Mouse (Mus musculus): ENCODE data around the gene Trit1.

Trit1 gene

DNA sequence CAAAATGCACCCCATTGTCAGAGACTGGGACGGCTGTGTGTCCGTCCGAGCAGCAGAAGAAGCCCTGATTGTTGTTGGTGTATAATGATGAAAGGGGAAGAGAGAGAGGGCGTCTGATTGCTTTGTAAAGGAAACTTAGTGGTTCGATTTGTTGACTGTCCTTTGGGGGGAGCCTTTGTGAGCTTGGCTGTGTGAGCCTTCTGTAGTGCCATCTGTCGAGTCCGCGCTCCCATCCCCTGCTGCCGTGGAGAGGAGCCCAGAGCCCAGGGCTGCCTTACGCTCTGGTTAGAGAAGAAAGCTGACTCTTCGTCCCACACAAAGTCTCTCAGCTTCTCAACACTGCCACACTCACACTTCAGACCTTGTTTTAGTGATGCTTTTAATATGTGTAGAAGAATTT, 36.8 kb downstream of the Trit1 start:
- DNase-seq = no peak

DNA sequence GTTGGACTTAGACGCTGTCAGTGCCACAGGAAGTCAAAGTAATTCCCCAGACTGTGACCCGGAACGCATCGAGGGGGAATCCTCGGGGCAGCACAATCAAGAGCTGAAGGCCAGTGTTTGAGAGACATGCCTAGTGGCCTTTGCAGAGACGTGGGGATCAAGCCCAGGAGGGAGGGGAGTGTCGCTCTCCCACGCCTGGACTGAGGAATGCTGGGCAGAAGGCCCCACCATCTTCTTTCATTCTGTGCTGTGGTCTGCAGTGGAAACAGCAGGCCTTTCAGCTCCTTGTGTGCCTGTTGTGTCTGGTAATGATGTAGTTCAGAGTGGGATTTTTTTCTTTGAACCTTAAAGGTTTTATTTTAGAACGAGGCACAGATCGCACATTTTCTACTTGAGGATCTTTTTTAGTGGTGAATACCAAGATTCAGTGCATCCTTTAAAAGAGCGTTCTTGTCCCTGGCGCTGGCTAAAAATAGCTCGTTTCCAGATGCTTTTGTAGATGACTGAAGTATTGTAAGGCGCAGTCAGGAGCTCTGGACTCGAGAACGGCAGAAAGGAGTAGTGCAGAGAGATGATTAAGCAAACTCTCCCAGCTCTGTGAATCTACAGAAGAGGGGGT, 37.9 kb downstream of the Trit1 start:
- no peak for DNase-seq

DNA sequence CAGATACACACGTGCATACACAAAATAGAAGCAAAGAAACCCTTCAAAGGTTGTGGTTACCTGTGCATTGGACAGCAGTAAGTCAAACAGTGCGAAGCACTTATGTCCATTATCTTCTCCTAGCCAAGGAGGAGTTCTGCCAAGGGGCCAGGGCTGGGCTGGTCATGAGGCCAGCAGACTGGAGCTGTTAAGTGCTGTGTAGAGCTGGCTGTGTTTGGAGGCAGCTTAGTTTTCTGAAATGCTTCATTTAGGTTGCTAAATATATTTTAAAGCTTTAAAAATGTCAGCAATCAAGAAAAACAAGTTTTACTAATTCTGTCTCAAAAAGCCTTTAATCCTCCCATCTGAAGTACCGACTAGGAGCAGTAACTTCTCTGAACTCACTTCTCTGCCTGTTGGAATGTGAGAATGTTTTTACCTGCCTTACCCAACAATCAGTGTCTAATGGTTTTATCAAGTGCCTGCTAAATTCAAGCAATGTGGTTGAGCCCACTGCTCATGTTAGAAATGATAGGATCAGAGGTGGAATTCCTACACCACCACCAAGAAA, 40.2 kb downstream of the Trit1 start:
- DNase-seq = peak; percentile 29

DNA sequence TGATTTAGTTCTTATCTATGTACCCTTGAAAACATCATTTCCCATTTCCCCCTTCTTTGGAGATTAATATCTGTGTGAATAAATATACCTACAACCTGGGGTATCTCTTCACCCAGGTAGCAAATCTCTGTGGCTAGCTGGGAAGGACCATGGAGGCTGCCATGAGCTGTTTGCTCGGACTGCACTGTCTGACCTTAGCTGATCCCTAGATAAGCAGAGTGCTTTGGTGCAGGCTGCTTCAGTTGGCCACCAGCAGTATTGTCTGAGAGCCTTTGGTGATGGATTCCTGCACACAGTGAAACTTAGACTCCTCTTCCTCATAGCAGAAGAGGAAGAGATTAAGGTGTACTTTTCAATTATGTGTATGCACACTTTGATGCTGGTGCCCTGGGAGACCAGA, 41.6 kb downstream of the Trit1 start:
- DNase-seq = no peak

DNA sequence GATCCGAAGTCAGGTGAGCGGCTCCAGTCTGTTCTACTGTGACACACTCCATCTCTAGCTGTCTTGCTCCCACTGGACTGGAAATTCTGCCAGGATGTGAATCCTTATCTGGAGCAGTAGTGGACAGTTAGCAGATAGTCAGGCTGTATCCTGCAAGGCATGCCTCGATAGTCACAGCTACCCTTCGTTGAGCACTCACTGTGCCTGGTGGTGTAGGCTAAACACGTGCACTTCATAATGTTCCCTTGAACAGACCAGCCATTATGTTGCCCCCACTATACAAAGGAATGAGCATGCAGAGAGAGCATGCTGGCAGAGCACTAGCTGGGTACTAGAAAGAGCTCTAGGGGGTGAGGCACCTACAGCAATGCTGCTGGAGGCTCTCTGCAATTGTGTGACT, 45.3 kb downstream of the Trit1 start:
- DNase-seq = no peak

DNA sequence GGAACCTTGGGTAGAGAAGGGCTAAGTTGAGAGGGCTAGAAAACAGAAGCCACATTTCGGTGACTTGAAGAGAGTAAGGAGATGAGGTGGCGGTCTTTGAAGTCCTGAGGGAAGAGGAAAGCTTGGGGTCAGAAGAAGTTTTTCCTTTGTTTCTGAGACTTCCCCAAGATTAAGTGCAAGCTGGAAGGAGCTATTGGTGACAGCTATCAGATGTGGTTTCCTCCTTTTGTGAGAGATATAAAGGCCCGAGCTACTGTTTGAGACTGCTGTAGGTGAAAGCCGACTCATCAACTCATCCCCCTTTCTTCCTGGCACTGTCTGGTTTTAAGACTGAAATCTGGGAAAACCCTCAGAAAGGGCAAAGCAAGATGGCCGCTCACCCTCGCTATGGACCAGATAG, 52.2 kb downstream of the Trit1 start:
- DNase-seq = no peak

DNA sequence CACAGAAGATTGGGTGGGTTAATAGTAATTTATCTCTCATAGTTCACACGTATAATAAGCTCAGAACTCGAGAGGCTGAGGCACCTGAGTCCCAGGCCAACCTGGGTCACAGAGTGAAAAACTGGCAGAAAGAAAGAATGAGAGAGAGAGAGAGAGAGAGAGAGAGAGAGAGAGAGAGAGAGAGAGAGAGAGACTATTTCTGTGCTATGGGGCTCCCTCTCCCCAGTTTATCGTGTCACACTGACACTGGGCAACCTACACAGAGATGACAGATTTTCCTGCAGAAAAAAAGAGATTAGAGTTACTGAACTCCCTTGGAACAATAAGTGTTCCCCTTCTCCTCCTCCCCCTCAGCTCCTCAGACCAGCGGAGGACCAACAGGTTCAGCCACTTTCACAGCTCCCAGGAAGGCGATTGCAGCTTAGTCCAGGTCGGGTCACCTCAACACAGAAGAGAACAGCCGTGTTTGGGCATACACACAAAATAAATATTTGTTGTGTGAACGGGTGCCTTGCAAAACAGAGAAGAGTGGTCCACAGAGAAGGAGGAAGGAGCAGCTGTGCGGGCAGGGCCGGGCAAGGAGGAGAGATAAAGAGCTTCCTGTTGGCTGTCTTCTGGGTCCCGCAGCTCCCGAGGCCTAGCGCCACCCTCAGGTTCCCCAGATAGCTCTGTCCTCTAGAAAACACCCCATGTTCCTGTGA, 55.0 kb downstream of the Trit1 start:
- peak; percentile 82 for DNase-seq

DNA sequence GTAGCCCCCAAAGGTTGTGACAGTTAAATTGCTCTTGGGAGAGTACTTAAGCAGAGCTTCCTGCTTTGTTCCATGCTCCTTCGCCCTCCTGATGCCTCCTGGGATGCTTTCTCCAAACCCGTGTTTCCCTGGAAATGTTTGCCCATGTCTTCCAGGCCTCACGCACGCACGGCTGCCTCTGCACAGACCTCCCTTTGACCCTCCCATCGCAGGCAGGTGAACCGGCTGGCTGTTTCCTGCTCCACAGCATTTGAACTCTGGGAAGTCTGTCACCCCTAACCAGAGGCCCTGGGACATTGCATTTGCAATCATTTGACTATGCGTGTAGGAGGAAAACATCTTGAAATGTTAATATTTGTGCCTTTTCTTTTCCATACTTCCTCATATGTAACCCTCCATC, 60.5 kb downstream of the Trit1 start:
- DNase-seq = no peak

DNA sequence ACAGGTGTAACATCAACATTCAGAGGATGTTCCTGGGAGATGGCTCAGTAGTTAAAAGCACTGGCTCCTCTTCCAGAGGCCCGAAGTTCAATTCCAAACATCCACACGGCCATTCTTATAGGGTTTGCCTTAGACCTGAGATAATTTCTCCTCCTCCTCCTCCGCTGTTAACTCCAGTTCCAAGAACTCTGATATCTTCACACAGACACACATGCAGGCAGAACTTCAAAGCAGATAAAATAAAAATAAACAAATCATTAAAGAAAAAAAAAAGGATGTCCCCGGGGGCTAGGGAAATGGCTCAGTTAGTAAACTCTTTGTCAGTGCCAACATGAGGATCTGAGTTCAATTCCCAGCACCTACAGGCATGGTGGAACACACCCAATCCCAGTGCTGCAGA, 61.8 kb downstream of the Trit1 start:
- no peak for DNase-seq

DNA sequence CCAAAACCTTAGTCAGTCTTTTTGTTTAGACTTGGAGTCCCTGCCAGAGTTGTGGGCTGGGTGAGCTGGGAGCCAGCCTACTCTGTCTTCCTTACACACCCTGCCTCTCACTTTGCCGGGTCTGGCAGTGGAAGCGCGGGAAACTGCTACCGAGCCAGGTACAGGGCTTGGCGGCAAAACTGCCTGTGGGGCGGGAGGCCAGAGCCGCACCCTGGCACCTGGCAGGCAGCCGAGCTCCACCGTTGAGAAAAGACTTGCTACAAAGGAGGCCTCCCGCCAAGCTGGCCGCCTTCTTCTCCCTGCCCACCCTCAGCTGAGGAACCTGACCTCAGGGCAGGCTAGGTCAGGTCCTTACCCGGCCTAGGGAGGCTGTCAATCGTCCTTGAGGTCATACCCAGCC, 64.4 kb downstream of the Trit1 start:
- peak; percentile 80 for DNase-seq

DNA sequence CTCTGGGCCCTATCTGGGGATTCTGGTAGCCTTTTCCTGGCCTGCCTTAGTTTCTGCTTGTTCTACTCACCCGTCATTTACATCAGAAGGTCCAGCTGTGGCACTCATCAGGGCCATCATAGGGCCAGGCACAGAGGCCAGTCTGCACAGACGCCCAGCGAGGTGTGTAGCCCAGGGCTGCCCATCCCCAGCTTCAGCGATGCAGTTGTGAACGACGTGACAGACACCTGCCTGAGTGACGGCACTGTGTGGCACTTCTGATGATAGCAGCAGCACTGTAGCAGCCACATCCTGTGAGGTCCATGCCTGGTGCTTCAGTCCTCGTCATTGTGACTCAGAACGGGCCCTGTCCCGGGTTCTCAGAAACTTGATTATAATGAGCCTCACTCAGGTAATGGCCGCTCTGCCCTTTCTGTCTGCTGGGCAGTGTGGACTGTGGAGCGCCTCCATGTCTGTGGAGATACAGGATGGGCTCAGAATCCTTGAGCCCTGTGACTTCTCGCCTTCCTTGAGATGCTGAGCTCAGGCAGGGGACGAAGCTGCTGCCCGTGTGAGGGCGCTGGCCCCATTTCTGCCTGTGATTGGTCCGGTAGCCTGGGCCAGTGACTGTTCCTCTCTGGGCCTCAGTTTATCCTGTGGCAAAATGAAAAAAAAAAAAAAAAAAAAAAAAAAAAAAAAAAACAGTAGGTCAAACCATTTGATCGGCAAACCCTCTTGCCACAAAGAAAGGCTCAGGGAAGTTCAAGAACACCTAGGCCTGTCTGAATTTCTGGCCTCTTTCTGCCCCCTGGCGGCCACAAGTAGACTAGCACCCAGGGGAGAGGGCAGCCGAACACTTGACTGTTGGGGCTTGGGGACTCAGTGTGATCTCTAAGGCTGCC, 66.1 kb downstream of the Trit1 start:
- DNase-seq = peak; percentile 64

DNA sequence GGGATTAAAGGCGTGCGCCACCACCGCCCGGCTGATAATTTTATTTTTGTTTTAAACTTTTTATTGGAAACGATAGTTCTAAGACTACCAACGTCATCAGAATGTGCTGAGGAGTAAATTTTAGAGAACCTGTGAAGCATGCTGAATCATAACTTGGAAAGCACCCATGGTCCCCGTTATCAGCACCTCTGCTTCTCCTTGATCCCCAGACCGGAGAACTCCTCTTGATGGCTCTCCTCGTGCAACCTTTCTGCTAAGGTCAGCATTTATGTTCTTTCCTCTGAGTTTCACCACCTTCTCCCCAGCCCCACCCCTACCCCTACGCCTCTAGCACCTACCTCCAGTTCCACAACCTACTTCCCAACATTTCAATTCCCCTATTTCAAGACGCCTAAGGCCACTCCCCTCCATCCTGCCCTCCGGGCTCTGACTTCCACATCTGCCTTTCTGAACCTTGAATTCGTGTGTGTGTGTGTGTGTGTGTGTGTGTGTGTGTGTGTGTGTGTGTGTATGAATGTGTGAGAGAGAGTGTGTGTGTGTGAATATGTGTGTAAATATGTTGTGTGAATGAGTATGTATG, 67.0 kb downstream of the Trit1 start:
- DNase-seq = no peak

DNA sequence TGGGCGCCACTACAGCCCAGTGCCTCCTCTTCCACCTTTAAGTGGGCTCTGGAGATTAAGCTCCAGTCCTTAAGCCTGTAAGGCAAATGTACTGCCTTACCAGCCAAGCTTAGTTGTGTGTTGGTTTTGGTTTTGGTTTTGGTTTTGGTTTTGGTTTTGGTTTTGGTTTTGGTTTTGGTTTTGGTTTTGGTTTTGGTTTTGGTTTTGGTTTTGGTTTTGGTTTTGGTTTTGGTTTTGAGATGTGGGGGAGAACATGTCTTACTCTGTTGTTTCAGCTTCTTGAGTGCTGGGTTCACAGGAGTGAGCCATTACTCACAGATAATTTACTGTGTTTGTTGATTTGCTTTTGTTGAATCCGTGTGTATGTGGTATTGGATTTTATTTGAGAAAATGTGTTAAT, 68.9 kb downstream of the Trit1 start:
- no peak for DNase-seq

DNA sequence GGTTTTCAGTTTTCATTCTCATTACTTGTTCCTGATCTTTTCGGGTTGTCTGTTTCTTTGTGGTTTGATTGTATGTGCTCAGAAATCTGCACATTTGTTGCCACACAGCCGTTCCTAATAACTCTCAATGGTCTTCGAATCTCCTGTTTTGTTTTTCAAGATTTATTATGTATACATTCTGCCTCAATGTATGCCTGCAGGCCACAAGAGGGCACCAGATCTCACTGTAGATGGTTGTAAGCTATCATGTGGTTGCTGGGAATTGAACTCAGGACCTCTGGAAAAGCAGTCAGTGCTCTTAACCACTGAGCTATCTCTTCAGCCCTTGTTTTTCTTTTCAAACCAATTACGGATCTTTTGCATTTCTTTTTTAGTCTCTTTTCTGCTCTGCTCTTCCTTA, 70.0 kb downstream of the Trit1 start:
- DNase-seq = no peak

DNA sequence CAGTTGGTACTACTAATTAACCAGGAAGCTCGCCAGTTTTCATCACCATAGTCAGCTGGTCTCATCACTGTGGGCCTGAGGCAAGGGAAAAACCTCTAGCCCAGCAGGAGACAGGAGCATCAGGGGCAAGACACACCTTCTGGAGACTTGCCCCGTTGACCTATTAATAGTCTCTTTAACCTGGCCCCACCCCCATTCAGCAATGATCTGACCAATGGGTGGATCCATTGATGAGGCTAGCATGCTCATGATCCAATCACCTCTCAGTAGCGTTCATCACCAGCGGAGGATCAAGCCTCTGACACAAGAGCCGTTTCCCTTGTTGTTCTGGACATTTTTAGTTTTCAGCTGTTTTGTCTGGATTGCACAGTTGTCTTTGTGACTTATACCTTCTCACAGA, 76.2 kb downstream of the Trit1 start:
- no peak for DNase-seq

DNA sequence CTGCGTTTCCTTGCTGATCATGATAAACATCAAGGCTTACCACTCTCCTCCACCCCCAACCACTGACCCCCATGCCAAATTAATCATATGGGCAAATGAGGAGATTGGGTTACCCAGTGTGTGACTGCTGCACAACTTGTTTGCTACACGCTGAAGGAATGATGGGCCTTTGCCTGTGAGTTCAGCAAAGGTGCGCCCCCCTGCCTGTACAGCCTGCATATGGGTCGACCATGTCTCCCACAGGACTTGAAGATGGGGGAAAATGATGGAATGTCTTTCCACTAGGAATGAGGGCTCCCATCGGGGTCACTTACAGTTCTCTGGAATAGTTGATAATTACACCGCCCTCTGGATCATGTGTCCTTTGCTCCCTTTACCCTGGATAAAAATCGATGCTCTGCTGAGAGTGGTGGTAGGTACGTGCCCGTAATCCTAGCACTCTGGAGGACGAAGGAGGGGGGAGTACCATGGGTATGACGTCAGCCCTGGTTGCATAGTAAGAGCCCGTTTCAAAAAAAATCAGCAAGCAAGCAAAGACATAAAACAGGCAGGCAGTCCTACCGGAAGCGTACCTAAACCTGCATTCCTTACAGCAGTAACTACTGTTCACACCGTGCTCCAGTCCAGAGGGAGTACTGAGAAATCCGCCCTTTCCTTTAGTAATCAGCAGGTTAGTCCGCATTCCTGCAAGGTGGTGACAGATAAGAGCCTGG, 76.8 kb downstream of the Trit1 start:
- DNase-seq = peak; percentile 26

DNA sequence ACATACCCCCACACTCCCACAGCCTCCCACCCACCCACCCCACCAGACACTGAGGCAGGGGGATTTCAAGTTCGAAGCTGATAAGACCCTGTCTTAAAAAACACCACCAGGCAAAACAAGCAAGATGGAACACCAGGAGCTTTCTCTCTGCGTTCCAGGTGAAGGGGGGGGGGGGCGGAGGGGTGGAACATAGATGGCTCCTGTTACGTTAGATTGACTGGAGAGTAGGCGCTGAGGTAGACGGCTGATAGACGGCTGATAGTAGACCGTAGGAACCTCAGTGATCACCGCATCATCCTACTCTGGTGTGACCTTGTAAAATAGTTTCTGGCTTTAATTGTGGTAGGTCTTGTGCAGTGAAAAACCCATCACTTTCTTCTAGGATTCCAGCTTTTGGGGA, 77.5 kb downstream of the Trit1 start:
- DNase-seq = no peak

Data from lung, postnatal 36 days (tissue).